16 mouse cellular contexts compared by ENCODE assay signal in the genomic region with DNA sequence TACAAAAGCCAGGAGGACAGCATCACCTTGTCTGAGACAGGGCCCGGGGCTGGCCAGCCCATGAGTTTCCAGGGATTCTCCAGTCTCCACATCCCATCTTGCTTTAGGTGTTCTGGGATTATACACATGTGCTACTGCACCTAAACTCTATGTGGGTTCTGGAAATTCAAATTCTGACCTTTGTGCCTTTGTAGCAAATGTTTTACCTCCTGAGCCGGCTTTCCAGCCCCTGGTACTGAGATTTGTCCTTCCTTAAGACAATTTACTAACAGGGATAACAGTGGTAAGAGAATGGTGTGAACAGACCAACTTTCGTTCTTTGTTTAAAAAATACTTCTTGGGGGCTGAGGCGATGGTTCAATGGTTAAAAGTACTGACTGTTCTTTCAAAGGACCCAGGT.
"Had no signal": no experiment of that assay in that cellular context is flagged by ENCODE, and none has a peak within 500 bp of the region (broad histone marks: within the 10 kb centered on the region; RNA-seq: fewer than 3 reads in every experiment).

No protein-coding gene starts in this region.

- ATAC-seq: intestine, postnatal 0 days; liver, embryonic 12.5 days; midbrain, embryonic 15.5 days had no signal

- DNase-seq: layer of hippocampus, postnatal 36 days; liver; lung, adult 18-20 months; lung, postnatal 14 days; thymus, postnatal 25 days had no signal

- H3K4me2 ChIP-seq: hindbrain, embryonic 15.5 days; limb, embryonic 13.5 days; liver, embryonic 12.5 days; liver, embryonic 15.5 days; lung, embryonic 15.5 days; midbrain, embryonic 12.5 days; midbrain, embryonic 15.5 days had no signal

- H3K4me3 ChIP-seq: hindbrain, embryonic 15.5 days; left cerebral cortex, adult 2 months; limb, embryonic 10.5 days; limb, embryonic 13.5 days; liver, embryonic 12.5 days; liver, embryonic 15.5 days; lung, embryonic 15.5 days; midbrain, embryonic 12.5 days; midbrain, embryonic 15.5 days had no signal

- H3K27ac ChIP-seq: hindbrain, embryonic 15.5 days; left cerebral cortex, adult 2 months; limb, embryonic 10.5 days; limb, embryonic 13.5 days; liver, embryonic 12.5 days; liver, embryonic 15.5 days; lung, embryonic 15.5 days; macrophage; midbrain, embryonic 12.5 days; midbrain, embryonic 15.5 days had no signal

- H3K9me3 ChIP-seq: hindbrain, embryonic 15.5 days; limb, embryonic 10.5 days; limb, embryonic 13.5 days; liver, embryonic 12.5 days; liver, embryonic 15.5 days; lung, embryonic 15.5 days; midbrain, embryonic 12.5 days; midbrain, embryonic 15.5 days had no signal

- H3K9ac ChIP-seq: hindbrain, embryonic 15.5 days; limb, embryonic 13.5 days; liver, embryonic 12.5 days; liver, embryonic 15.5 days; lung, embryonic 15.5 days; midbrain, embryonic 12.5 days; midbrain, embryonic 15.5 days had no signal

- H3K36me3 ChIP-seq: hindbrain, embryonic 15.5 days; limb, embryonic 10.5 days; lung, embryonic 15.5 days; midbrain, embryonic 15.5 days had no signal

- H3K4me1 ChIP-seq: hindbrain, embryonic 15.5 days; liver, embryonic 12.5 days; liver, embryonic 15.5 days; midbrain, embryonic 12.5 days; midbrain, embryonic 15.5 days had no signal

- H3K27me3 ChIP-seq: hindbrain, embryonic 15.5 days; limb, embryonic 13.5 days; liver, embryonic 12.5 days; liver, embryonic 15.5 days; lung, embryonic 15.5 days; midbrain, embryonic 12.5 days; midbrain, embryonic 15.5 days had no signal
